Mouse (Mus musculus): ENCODE results near the gene Six5.
A peak's percentile ranks its signal among the peaks of the same experiment; 100 is the strongest.

Six5 gene

DNA sequence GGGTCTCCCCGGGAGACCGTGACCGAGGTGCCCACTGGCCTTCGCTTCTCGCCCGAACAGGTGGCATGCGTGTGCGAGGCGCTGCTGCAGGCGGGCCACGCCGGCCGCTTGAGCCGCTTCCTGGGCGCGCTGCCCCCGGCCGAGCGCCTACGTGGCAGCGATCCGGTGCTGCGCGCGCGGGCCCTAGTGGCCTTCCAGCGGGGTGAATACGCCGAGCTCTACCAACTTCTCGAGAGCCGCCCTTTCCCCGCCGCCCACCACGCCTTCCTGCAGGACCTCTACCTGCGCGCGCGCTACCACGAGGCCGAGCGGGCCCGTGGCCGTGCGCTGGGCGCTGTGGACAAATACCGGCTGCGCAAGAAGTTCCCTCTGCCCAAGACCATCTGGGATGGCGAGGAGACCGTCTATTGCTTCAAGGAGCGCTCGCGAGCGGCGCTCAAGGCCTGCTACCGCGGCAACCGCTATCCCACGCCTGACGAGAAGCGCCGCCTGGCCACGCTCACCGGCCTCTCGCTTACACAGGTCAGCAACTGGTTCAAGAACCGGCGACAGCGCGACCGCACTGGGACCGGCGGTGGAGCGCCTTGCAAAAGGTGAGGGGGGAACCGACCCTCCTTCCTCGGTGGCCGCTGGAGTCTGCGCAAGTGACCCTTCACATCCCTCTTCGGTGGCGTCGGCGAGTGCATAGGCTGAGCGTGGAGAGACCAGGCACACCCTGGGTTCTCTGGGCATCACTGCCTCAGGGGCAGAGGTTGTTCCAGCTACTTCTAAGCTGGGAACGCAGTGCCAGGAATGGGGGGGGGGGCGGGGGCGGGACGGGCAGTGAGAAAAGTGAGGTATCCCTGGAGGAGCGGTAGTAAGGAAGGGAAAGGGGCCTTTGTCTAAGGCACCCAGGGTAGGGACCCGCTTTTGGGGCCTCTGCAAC, 694 bp downstream of the Six5 start:
- ATAC-seq (ENCODE audit: insufficient number of reproducible peaks, low FRiP score, low TSS enrichment), result no peak

GRCm38 (mm10) chr7:19095751-19096110, 1.3 kb downstream of the Six5 start:
- ATAC-seq (ENCODE audit: insufficient number of reproducible peaks, low FRiP score, low TSS enrichment), result no peak

DNA sequence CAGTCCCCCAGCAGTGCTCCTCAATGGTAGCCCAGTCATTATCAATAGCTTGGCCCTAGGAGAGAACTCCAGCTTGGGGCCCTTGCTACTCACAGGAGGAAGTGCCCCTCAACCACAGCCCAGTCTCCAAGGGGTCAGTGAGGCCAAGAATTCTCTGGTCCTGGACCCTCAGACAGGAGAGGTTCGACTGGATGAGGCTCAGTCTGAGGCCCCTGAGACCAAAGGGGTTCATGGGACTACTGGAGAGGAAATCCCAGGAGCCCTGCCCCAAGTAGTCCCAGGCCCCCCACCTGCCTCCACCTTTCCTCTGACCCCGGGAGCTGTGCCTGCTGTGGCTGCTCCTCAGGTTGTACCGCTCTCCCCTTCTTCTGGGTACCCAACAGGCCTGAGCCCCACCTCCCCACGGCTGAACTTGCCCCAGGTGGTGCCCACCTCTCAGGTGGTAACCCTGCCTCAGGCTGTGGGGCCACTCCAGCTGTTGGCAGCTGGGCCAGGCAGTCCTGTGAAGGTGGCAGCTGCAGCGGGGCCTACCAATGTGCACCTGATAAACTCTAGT, 2.1 kb downstream of the Six5 start:
- no peak for ATAC-seq (ENCODE audit: insufficient number of reproducible peaks, low FRiP score, low TSS enrichment)

GRCm38 (mm10) chr7:19097217-19097616, 2.8 kb downstream of the Six5 start:
- ATAC-seq (ENCODE audit: insufficient number of reproducible peaks, low FRiP score, low TSS enrichment), result no peak

DNA sequence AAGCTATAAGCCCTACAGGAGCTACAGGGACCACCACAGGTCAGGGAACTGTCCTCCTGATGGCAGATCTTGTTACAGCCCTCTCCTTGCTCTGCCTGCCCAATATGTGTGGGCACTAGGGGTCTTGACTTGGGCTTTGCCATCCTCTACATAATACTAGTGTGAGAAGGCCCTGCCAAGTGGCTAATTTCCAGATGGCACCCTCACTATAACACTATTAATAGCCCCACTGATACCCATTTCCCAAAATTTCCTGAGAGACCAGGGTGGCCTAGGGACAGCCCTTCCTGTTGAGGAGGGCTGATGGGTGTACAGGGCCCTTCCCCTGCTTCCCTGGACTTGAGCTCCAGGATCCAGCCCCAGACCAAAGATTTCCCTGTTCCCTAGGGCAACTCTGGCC, 3.5 kb downstream of the Six5 start:
- ATAC-seq (ENCODE audit: insufficient number of reproducible peaks, low FRiP score, low TSS enrichment), result no peak

DNA sequence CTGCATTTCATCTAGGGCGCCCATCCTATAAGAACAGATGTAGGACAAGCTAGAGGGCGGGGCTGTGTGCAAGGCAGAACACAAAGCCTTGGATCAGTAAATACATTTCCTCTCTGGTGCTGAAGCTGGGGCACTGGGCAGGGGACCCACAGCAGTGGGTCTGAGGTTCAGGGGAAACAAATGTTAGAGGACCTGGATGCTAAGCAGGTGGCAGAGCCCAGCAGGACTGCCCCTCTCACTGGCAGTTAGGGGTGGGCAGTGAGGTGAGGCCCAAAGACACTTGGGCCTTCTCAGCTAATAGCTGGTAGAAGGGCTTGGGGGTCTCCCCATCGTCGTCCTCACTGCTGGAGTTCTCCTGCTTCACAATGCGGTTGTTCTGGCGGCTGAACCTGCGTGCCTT, 4.4 kb downstream of the Six5 start:
- no peak for ATAC-seq (ENCODE audit: insufficient number of reproducible peaks, low FRiP score, low TSS enrichment)

DNA sequence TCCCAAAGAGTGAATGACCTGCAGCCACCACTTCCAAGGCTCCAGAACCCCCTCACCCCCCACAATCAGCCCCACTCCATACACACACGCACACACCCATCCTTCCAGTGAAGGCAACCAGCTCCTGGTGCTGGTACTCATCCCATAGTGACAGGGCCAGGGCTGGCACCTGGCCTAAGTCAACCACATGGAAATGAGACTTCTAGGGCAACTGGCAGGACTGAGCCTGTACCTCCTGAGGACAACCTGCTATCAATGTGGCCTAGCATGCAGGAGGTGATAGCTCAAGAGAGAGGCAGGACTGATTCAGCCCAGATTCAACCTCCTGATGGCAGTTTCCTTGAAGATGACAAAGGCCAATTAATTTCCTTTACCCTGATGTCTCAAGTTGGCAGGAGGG, 5.9 kb downstream of the Six5 start:
- ATAC-seq (ENCODE audit: insufficient number of reproducible peaks, low FRiP score, low TSS enrichment), result no peak

DNA sequence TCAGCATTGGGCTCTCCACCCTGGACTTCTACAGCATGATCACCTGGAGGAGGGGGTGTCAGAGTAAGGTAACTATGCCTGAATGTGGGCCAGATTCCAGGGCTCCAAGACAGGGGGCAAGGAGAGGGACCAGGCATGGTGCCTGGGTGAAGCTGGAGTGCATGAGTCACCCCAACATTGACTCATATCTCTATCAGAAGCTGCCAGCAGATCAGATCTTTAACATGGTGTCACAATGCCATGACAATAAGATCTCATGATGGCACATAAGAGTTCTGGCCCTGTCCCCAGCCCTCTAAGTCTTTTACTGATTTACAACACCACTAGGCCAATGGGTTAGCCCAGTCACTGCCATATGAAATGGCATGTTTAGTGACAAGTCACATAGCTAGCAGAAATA, 9.3 kb downstream of the Six5 start:
- ATAC-seq (ENCODE audit: insufficient number of reproducible peaks, low FRiP score, low TSS enrichment), result no peak

DNA sequence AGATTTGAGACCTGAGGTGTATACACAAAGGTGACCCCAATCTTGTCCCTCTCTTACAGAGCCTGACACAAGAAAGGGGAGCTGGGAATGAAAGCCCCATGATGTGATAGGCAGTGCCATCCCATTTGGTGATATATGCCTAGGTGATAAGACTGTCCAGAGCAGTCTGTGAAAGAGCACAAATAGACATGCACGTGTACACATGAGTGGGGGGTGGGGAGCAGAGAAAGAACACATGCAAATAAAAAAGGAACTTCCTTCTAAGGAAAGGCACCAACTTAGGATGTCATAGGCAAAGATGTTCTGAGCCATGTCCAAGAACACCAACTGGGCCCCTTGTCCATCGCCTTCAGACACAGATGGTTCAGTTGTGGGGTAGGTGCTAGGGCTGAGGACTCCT, 10.1 kb downstream of the Six5 start:
- no peak for ATAC-seq (ENCODE audit: insufficient number of reproducible peaks, low FRiP score, low TSS enrichment)

GRCm38 (mm10) chr7:19107436-19107835, 13.0 kb downstream of the Six5 start:
- ATAC-seq (ENCODE audit: insufficient number of reproducible peaks, low FRiP score, low TSS enrichment), result no peak

DNA sequence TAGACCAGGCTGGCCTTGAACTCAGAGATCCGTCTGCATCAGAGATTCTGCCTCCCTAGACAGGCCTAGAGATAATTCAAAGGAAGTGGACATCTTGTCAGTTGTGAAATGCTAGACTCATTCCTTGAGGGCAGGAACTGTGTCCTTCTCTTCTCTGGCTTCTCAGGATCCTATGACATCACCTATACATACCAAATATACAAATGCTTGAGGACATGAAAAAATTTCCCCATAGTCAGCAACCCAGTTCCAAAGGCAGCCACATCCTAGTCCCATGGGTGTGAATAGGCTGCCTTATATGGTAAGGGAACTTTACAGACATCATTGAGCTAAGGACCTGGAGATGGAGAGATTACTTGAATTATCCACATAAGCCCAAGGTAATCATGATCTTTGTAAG, 15.2 kb downstream of the Six5 start:
- ATAC-seq (ENCODE audit: insufficient number of reproducible peaks, low FRiP score, low TSS enrichment), result no peak

GRCm38 (mm10) chr7:19118028-19118771, 23.8 kb downstream of the Six5 start, which contains the start of gene Gm4969:
Gm4969 (minus strand) TSS chr7:19118368.
- peak; percentile 40; the same call in 1 of the 2 replicates for ATAC-seq (ENCODE audit: insufficient number of reproducible peaks, low FRiP score, low TSS enrichment)

DNA sequence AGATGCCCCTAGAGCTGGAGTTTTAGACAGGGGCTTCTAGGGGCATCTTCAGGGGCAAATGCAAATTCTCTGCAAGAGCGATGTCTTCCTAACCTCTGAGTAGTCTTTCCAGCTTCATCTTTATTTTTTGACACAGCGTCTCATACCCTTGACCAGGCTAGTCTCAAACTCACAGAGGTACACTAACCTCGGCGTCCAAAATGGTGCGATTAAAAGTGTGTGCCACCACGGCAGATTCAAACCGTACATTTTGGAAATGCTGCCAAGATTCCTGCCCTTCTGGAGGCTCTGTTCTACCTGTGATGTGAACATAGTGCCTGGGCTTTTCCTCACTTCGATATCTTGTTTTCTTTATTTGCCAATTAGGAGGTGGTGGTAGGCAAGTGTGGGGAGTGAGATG, 24.7 kb downstream of the Six5 start:
- ATAC-seq (ENCODE audit: insufficient number of reproducible peaks, low FRiP score, low TSS enrichment), result no peak

- ATAC-seq (ENCODE audit: insufficient number of reproducible peaks, low FRiP score, low TSS enrichment), result peak; percentile 98
Measured at GRCm38 (mm10) chr7:19119631-19120429, 25.4 kb downstream of the Six5 start, which contains the start of gene Fbxo46. Fbxo46 (plus strand) TSS chr7:19119859.

DNA sequence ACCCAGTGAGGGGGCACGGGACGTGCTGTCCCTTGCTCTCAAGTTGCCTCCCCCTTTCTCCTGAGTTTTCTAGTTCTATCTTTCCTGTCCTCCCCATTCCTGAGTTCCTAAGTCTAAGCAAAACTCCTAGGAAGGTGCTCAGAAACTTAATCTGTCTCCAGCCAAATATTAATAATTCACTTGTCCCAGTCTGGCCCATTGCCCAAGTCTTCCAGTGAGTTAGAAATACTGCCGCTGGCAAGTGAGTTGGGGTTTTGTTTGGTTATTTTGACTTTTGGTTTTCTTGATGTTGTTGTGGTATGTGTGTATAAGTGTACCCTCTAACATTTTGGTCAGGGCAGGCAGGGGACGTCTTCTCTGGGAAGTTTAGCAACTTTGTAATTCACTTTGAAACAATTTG, 27.3 kb downstream of the Six5 start:
- ATAC-seq (ENCODE audit: insufficient number of reproducible peaks, low FRiP score, low TSS enrichment), result no peak

DNA sequence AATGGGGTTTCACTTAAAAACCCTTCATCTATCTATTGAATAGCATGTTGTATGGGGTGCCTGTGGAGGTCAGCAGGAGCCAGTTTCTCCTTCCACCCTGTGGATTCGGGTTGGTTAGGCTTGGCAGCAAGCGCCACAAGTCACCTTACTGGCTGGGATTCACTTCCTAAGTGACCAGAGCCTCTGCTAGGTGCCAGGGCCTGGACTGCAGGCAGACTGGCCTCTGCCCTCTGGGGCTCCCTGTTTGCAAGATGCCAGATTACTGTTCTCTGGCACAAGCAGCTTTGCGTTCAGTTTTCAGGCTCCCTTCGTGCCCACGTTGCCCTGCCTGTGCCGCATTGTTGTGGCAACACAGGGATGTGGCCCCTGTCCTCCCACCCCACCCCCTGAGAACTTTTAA, 30.3 kb downstream of the Six5 start:
- no peak for ATAC-seq (ENCODE audit: insufficient number of reproducible peaks, low FRiP score, low TSS enrichment)

- ATAC-seq (ENCODE audit: insufficient number of reproducible peaks, low FRiP score, low TSS enrichment), result no peak
Measured at GRCm38 (mm10) chr7:19127744-19128143, 33.4 kb downstream of the Six5 start.

DNA sequence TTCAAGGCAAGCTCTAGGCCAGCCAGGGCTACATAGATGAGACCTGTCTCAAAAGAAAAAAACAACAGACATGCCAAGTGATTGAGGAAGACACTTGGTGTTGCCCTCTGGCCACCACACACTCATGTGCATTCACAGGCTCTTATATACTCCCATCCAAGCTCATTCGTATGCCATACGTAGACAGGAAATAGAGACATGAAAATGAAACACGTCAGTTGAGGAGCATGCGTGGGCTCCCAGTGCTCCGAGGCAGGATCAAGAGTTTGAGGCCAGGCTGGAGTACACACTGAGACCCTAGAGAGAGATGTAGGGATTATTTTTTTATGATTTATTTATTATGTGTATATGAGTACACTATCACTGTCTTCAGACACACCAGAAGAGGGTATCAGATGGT, 35.0 kb downstream of the Six5 start:
- ATAC-seq (ENCODE audit: insufficient number of reproducible peaks, low FRiP score, low TSS enrichment), result no peak

- ATAC-seq (ENCODE audit: insufficient number of reproducible peaks, low FRiP score, low TSS enrichment), result no peak
Measured at GRCm38 (mm10) chr7:19130657-19131056, 36.3 kb downstream of the Six5 start.

DNA sequence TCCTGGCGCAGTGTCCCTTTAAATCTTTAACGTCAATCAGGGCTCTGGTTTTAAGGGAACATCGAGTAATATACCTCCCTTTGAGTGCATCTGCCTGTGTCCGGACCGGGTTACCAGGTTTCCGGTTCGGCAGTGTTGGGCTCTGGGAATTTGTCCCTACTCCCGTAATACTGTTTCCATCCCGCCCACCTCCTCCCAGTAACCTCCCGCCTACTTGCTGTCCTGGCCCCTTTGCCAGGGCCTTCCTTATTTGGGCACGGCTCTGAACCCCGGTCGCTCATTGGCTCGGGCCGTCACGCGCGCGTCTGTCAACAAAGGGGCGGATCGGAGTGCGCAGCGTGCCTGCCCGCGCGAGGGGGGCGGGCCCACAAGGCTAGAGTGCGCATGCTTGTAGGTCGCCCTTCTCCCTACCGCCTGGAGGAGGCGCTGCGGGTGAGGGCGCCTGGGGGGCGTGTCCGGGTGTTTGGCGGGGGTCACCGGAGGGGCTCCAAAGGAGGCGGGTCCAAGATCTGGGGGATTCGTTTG, 37.0 kb downstream of the Six5 start:
- ATAC-seq (ENCODE audit: insufficient number of reproducible peaks, low FRiP score, low TSS enrichment), result peak; percentile 97
